Mouse (Mus musculus): ENCODE measurements at regions not wholly inside any gene's neighbourhood (a gene's known extent, or its start where the extent isn't known, plus 50 kb on each side); places are given as distances from the start of the nearest gene placed in this dataset.
"Not testable (repeated sequence)": the region's sequence is repeated elsewhere in the genome, so short reads cannot be mapped to it uniquely, and the experiment has no call there.

DNA sequence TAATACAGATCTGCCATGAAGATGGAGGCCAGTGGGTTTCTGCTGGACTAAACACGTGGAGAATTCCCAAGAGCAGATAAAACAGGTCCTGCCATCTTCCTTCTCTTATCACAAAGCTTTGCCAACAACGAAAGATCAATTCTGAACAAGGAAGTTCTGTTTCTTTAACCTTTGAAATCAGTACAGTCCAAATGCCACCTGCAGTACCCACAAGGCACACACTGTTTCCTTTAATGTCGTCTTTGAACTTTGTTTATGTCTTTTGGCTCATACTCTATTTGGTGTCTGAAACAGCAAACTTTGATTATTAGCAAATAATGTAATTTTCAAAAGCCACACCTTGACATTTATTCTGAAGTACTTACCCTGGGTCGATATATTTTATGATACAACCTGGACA lies 536.5 kb downstream of the Bckdhb start:
- DNase-seq (ENCODE audit: low spot score), result no peak

DNA sequence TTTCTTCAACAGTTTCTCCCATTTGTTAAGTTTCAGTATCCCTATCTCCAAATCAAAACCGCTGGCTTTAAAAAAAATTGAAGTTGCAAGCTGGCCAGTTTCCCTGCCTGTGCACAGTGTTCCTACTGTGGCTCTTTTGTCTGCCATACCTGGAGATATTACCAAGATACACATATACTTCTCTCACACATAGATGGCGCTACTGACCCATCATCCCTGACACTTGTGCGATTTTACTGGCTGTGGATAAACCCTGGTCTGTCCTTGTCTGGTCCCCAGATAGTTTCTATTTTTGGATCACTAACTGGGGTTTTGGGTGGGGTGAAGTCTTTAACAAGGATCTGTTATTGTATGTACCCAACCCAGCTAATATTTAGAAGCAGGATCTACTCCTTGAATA lies 541.8 kb downstream of the Bckdhb start:
- DNase-seq (ENCODE audit: low spot score), result peak; percentile 41

DNA sequence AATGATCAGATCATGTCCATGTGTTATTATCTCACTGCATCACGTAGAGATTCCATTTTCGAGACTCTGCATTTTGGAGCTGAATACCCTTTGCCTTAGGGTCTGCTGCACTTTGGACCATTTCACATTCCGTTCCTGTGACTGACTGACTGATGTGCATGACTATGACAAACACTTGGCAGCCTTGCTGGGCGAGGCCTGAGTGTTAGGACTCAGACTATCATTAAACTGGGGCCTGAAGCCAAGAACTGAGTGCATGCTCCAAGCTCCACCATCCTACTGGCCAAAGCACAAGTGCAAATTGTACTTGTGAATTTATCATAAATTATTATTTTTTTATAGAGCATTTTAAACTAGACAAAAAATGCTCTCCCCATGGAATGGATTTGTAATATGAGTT lies 547.8 kb downstream of the Bckdhb start:
- DNase-seq (ENCODE audit: low spot score), result peak; percentile 39

DNA sequence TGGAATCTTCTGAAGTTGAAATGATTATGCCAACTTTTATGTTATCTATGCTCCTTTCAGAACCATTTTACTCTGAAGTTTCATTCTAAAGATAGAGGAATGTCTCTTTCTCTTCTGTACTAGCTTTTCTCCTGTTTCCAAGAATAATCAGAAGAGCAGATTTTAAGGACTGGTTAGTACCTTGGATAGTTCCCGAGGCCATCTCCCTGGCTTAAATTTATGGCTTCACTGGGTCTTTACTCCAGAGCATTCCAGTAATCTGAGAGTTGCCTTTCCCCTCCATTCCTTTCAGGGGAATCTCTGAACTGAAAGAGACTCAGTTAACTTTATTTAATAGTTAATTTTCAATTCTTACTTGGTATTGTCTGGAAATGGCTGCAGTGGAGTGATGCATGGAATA lies 551.0 kb downstream of the Bckdhb start:
- DNase-seq (ENCODE audit: low spot score), result no peak

DNA sequence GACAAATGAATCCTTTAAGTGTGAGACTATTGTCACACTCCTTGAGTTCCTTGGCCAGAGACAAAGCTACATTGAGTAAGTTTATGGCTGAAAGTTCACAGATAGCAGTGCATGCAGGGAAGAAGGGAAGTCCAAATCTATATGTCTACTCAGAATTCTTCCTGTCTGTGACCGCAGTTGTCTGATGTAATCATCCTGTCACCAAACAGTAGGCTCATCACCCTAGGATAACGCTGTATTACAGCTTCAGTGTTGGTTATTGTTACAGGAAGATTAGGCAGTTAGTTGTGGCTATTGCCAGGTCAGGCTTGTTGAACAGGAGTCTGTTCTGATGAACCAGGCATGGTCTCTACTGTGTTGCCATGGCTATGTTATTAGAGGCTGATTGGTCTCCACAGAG lies 574.6 kb downstream of the Bckdhb start:
- no peak for DNase-seq (ENCODE audit: low spot score)

DNA sequence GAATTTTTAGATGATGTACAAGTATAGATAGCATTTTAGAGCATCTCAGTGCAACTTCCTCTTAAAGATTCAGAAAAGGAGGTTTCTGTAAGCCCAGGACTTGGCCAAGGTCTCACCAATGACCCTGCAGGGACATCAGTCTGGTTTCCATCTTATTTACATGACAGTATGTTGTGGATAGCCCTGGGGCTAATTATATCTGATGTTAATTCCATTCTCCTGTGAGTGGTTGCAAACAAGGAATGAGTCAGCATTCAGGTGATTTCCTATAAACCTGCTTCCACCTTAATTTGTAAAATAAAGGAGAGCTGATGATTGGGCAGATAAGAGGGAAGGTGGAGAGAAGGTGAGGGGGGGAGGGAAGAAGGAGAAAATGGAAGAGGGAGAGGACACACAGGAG lies 578.0 kb downstream of the Bckdhb start:
- not testable (repeated sequence) for DNase-seq (ENCODE audit: low spot score)

DNA sequence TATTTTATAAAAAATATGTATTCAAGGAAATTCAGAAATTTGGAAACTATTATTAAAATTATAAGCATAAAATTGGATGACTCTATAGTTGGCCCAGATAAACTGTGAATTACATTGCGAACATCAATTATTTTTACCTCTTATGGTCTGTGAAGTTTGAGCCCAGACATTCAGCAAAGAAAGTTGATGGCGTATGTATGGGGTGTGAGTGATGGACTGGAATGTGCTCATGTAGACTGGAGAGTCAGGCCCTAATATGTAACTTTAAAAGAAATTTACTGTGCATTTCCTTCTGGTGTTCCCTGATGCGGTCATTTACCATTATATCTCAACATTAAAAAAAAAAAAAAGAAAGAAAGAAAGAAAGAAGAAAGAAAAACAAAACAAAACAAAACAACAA lies 592.1 kb downstream of the Bckdhb start:
- DNase-seq (ENCODE audit: low spot score), result no peak

DNA sequence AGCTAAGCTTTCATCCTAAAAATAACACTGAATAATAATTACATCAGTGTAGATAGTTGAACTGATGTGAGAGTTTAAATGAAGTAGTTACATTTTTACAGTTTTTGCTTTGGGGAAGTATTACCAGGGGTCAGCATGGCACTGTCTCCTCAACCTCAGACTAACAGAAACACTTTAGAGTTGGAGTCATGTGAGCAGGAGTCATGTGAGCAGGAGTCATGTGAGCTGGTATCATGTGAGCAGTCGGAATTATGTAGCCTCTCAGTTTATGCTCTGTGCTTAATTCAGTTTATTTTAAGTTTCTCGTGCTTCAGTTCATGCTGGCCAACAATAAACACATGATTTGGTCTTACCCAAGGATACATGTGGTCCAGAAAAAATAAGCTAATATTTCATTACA lies 620.5 kb downstream of the Bckdhb start:
- no peak for DNase-seq (ENCODE audit: low spot score)

DNA sequence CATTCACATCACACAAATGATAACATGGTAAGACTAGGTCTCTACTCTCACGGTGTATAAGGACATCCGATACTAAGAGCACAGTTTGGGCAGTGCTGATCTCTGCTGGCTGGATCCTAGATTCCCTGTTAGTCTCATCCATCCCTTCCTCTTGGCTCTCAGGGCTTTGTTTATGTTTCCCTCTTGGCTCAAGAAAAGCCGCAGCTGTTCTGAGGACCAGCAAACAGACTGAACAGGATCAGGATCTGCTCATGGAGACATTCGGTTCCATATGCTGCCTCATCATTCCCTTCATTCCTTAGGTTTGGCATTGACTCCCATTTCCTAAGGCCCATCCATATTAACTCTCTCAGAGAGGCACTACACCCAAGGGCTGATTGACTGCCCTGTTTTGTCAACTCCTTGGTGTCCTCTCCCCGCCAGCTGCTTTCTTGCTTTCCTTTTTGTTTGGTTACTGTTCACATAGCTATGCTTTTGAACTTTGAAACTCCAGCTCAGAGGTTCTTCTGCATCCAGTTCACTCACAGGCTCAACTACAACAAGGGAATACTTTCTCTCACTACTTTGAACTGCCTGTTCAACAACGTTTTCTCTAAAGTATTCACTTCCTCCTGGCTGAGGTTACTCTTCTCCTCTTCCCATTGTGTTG lies 623.2 kb downstream of the Bckdhb start:
- no peak for DNase-seq (ENCODE audit: low spot score)

DNA sequence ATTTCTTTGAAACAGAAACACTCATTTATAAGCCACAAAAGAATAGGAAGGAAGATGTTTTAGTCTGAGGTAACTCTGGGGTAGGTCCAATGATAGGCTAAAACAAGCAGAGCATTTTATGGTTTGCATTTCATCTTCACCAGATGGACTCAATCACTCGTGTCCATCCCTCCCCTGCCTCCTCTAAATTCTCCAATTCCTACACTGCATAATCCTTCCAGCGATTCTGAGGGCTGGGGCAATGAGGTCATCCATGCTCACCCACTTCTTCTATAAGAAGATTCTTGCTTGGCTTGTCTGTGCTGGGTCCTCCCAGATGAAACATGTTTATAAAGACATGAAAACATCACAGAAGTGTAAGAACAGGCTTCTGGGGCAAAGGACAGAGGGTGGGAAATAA lies 630.3 kb downstream of the Bckdhb start:
- no peak for DNase-seq (ENCODE audit: low spot score)

DNA sequence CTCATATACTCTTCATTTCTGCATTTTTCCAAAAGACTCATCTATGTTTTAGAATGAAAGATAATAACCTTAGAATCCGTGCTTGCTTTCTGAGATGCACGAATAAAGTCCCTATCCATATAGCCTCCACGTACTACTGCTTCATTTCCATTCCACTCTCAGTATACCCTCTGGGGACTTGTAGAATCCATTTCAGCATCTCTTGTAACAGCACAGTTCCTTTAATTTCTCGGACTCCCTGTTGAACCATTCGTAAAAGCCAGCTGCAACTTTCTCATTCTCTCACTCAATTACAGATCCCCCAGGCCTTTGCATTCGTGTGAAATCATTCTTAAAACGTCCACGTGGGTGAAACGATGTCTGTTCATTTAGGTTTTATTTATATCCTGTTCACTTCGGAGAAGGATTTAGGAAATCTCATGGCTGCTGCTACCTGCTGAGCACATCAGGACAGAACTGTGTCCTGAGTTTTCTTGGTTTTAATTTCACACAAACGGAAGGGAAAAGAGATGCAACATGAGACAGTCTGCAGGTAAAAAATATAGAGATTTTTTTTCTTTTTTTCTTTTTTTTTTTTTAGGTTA lies 631.4 kb downstream of the Bckdhb start:
- DNase-seq (ENCODE audit: low spot score), result no peak

DNA sequence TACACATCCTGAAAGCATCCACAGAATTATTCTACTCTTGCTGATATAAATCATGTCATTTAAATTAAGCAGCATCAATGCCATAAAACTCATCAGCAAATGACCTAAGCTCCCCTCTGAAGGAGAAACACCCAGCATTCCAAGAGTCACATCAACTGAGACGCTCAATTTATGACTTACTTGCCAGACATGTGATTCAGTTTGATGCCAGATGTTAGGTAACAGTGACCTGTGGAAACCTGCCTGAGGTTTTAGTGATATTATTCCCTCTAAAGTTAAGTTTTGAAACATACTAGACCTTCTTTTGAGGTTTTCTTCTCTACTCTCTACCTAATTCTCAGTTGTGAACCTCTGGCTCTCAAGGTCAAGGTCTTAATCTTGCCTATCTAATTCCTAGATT lies 633.4 kb downstream of the Bckdhb start:
- no peak for DNase-seq (ENCODE audit: low spot score)

DNA sequence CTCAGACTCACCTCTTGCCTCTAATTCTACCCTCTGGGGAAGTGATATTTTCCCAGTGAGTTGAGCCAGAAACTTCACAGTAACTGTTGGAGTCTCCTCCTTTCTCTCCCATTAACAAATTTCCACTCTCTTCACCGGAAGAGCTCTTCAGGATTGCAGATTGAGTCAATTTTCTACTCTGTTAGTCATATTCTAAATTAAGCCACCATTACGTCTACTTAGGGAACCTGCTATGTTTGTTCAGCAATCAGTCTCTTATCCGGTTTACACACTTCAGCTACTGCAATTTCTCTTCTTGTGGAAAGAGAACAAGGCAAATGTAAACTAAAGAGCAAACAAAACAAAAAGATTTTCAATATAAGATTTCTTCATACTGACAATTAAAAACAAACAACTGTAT lies 644.6 kb downstream of the Bckdhb start:
- DNase-seq (ENCODE audit: low spot score), result no peak

DNA sequence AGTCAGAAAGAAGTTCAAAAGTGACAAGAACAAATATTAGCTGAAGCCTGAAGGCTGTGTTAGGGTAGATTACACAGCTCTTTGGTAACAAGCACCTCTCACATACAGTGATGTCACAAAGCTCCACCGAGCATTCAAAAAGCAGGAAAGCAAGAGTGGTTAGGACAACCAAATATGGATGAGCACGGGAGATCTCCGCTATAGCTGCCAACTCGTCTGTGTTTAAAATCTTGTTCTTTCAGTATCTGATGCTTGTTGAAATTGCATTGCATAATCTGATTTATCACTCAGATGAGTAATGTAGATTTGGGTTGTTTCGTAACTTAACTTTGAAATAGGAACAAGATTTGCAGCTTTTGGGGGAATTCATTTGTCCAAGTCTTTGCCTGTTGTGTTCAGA lies 652.8 kb downstream of the Bckdhb start:
- DNase-seq (ENCODE audit: low spot score), result no peak

DNA sequence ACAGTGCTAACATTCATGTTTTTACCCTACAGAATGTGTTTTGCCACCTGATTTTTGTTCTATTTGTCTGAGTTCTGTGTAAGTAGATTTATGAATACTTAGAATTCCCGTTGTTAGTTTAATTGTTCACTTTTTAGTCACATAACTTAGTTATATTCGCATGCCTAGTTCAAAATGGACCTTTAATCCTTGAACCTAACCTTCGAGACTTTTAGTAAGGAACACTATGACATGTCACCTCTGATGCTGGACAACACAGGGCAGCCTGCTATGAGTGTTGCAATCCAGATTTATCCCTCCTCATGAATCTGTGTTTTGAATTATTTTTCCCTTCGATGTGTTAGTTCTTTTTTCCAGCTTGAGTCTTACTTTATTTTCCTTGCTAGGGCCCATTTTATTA lies 662.8 kb downstream of the Bckdhb start:
- no peak for DNase-seq (ENCODE audit: low spot score)

DNA sequence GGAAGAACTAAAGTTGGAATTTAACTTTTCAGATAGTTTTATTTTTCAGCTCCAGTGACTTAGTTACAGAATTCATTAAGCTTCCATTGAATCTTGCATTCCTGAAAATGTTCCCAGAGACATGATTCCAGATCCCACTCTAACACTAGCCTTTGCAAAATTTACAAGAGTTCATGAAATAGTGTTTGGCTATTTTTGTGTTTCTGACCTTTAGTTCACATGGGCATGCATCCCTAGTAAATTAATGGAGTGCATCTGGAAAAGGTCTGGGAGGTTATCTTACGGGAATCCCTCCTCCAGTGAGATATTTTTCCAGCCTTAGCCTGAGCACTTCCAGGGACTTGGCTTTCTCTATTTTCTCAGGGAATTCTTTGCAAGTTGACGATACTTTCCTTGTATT lies 669.8 kb downstream of the Bckdhb start:
- no peak for DNase-seq (ENCODE audit: low spot score)
